Mouse (Mus musculus) liver, embryonic 15.5 days (tissue): ENCODE data around the gene Aqp8. TPM values are rescaled to one million over a fixed set of nuclear protein-coding genes. Genes with fewer than 3 reads are reported as not detected.
A peak's percentile ranks its signal among the peaks of the same experiment; 100 is the strongest.

Experiments
- ATAC-seq: fragments of 200-750 bp; cut with Nextera tagmentation; 2 replicates; pipeline ENCODE4 v1.8.0; 2017; ENCODE audit warnings: moderate number of reproducible peaks, mild to moderate bottlenecking, moderate library complexity; ENCODE audit not compliant: insufficient read depth
- H3K27ac ChIP-seq: fragments of 300-500 bp; sonication (generic); replicated peaks from 2 replicates; pipeline ENCODE4 v1.5.1; 2015; ENCODE audit warnings: mild to moderate bottlenecking, inconsistent platforms
- H3K27me3 ChIP-seq: fragments of 300-500 bp; sonication (generic); 2 replicates; pipeline ENCODE4 v1.6.1; 2015; ENCODE audit warnings: mild to moderate bottlenecking, inconsistent platforms
- H3K36me3 ChIP-seq: fragments of 300-500 bp; sonication (generic); replicated peaks from 2 replicates; pipeline ENCODE4 v1.6.1; 2015; ENCODE audit warnings: moderate library complexity, mild to moderate bottlenecking, inconsistent platforms
- H3K4me1 ChIP-seq: fragments of 300-500 bp; sonication (generic); replicated peaks from 2 replicates; pipeline ENCODE4 v1.6.1; 2015; ENCODE audit warnings: inconsistent platforms
- H3K4me2 ChIP-seq: fragments of 300-500 bp; sonication (generic); 2 replicates; pipeline ENCODE4 v1.6.1; 2015; ENCODE audit warnings: moderate library complexity, mild to moderate bottlenecking, inconsistent platforms
- H3K4me3 ChIP-seq: fragments of 300-500 bp; sonication (generic); replicated peaks from 2 replicates; pipeline ENCODE4 v1.5.1; 2015; ENCODE audit warnings: mild to moderate bottlenecking, inconsistent platforms
- H3K9ac ChIP-seq: fragments of 300-500 bp; sonication (generic); 2 replicates; pipeline ENCODE4 v1.6.1; 2015; ENCODE audit warnings: moderate library complexity, mild to moderate bottlenecking, inconsistent platforms
- H3K9me3 ChIP-seq: fragments of 300-500 bp; sonication (generic); replicated peaks from 2 replicates; pipeline ENCODE4 v1.6.1; 2016; ENCODE audit warnings: inconsistent platforms
- WGBS: fragments of 180-500 bp; shearing (Covaris S2); methylation state at CpG from one replicate; pipeline ENCODE4 v1.1.7; 2015; ENCODE audit warnings: mixed read lengths; ENCODE audit not compliant: insufficient replicate concordance; 5-methylcytosine and 5-hydroxymethylcytosine counted together
- polyA plus RNA-seq: library from polyadenylated mRNA; unstranded; fragments of >200 nt; fragmentation: Nextera tagmentation; extraction: Ambion mirVana; gene quantifications from 2 replicates; pipeline ENCODE4 v1.2.1, GENCODE M21; 2015

The Aqp8 gene
- polyA plus RNA-seq, 1 experiment from 2014 or later = 27.6 TPM

GRCm38 (mm10) chr7:123487703-123488102, 25.6 kb downstream of the Aqp8 start:
- no peak overlapping the region for H3K4me2 ChIP-seq
- ATAC-seq = no peak
- H3K4me1 ChIP-seq = no peaks in the 10 kb centered on the region
- H3K36me3 ChIP-seq = no peaks in the 10 kb centered on the region
- H3K9ac ChIP-seq = no peak overlapping the region
- WGBS = 61% methylated on average over 5 of the region's 5 CpGs
- no peaks in the 10 kb centered on the region for H3K27me3 ChIP-seq
- no peak overlapping the region for H3K4me3 ChIP-seq
- no peaks in the 10 kb centered on the region for H3K9me3 ChIP-seq
- no peak overlapping the region; the same call in 1 of the 2 replicates for H3K27ac ChIP-seq

- H3K9me3 ChIP-seq = no peaks in the 10 kb centered on the region
- peaks cover 24% of the 10 kb centered on the region for H3K27me3 ChIP-seq
- peak overlapping the region; percentile 45 for H3K4me3 ChIP-seq
- H3K4me2 ChIP-seq = peak overlapping the region; percentile 66
- H3K36me3 ChIP-seq = no peaks in the 10 kb centered on the region
- no peak overlapping the region for H3K27ac ChIP-seq
- WGBS = 40% methylated on average over 19 of the region's 19 CpGs
- H3K9ac ChIP-seq = no peak overlapping the region
- H3K4me1 ChIP-seq = no peaks in the 10 kb centered on the region
- ATAC-seq = no peak
These were observed 37.6 kb downstream of the Aqp8 start for GRCm38 (mm10) chr7:123499481-123500238.

- Histone ChIP-seq H3K4me2 (peak within 1 kb of the TSS; percentile 66), H3K4me3 (peak within 1 kb of the TSS; percentile 45), H3K9me3 (no peaks in the 10 kb centered on the region), H3K27ac (no peak within 1 kb of the TSS), H3K4me1 (no peaks in the 10 kb centered on the region), H3K27me3 (peaks cover 24% of the 10 kb centered on the region), H3K9ac (no peak within 1 kb of the TSS), H3K36me3 (no peaks in the 10 kb centered on the region)
- no peak for ATAC-seq
- 3% methylated on average over 70 of the region's 71 CpGs for WGBS
These were observed 38.4 kb downstream of the Aqp8 start, which contains the start of gene Zkscan2 for GRCm38 (mm10) chr7:123500239-123501219. Gene Zkscan2 (minus strand): TSS chr7:123500449.

GRCm38 (mm10) chr7:123503358-123503757, 41.3 kb downstream of the Aqp8 start:
- ATAC-seq = no peak
- Histone ChIP-seq H3K27ac (no peak overlapping the region), H3K36me3 (no peaks in the 10 kb centered on the region), H3K9me3 (no peaks in the 10 kb centered on the region), H3K9ac (no peak overlapping the region), H3K27me3 (peaks cover 24% of the 10 kb centered on the region), H3K4me3 (no peak overlapping the region), H3K4me1 (no peaks in the 10 kb centered on the region), H3K4me2 (no peak overlapping the region)
- WGBS = 30% methylated on average over 1 of the region's 1 CpGs

GRCm38 (mm10) chr7:123507946-123508345, 45.9 kb downstream of the Aqp8 start:
- no peaks in the 10 kb centered on the region for H3K36me3 ChIP-seq
- no peak overlapping the region for H3K27ac ChIP-seq
- 75% methylated on average over 7 of the region's 7 CpGs for WGBS
- H3K27me3 ChIP-seq = no peaks in the 10 kb centered on the region
- ATAC-seq = no peak
- no peak overlapping the region for H3K4me2 ChIP-seq
- H3K4me3 ChIP-seq = no peak overlapping the region
- H3K9ac ChIP-seq = no peak overlapping the region
- H3K4me1 ChIP-seq = no peaks in the 10 kb centered on the region
- H3K9me3 ChIP-seq = no peaks in the 10 kb centered on the region

Other genes with a start within 250 kb of the Aqp8 start
- 0.20 TPM in 2 replicates for gene Slc5a11, start 247.5 kb upstream of the Aqp8 start, polyA plus RNA-seq
- 21.2 and 22.3 TPM in 2 replicates for gene Lcmt1, start 92.5 kb upstream of the Aqp8 start, polyA plus RNA-seq
- gene Arhgap17, start 92.4 kb upstream of the Aqp8 start, polyA plus RNA-seq = 10.2 and 10.3 TPM in 2 replicates
- gene Zkscan2, start 38.2 kb downstream of the Aqp8 start, polyA plus RNA-seq = 0.05 and 0.08 TPM in 2 replicates